Mouse (Mus musculus) C2C12 (cell line): ENCODE results near the gene Ror2.

Experiments
- CEBPB ChIP-seq: IDR thresholded peaks from one replicate; pipeline ENCODE4 v1.6.1; 2011; ENCODE audit warnings: low read depth, mild to moderate bottlenecking, control low read depth, moderate library complexity
- CTCF ChIP-seq: IDR thresholded peaks from one replicate; pipeline ENCODE4 v1.5.1; 2011; ENCODE audit not compliant: control insufficient read depth, insufficient read depth, insufficient read length
- FOSL1 ChIP-seq: IDR thresholded peaks from one replicate; pipeline ENCODE4 v1.8.0; 2011; ENCODE audit warnings: mild to moderate bottlenecking, low read length; ENCODE audit not compliant: poor library complexity, insufficient read depth, severe bottlenecking
- MAX ChIP-seq: IDR thresholded peaks from one replicate; pipeline ENCODE4 v1.6.1; 2011; ENCODE audit warnings: mild to moderate bottlenecking, control low read depth

GRCm38 (mm10) chr13:53086552-53087282, 199.2 kb downstream of the Ror2 start:
- TF ChIP-seq CTCF (no peak), CEBPB (no peak), FOSL1 (no peak), MAX (no peak)
